Mouse (Mus musculus): ENCODE data around the gene Dnajb11.
A peak's percentile ranks its signal among the peaks of the same experiment; 100 is the strongest.

Dnajb11 gene

DNA sequence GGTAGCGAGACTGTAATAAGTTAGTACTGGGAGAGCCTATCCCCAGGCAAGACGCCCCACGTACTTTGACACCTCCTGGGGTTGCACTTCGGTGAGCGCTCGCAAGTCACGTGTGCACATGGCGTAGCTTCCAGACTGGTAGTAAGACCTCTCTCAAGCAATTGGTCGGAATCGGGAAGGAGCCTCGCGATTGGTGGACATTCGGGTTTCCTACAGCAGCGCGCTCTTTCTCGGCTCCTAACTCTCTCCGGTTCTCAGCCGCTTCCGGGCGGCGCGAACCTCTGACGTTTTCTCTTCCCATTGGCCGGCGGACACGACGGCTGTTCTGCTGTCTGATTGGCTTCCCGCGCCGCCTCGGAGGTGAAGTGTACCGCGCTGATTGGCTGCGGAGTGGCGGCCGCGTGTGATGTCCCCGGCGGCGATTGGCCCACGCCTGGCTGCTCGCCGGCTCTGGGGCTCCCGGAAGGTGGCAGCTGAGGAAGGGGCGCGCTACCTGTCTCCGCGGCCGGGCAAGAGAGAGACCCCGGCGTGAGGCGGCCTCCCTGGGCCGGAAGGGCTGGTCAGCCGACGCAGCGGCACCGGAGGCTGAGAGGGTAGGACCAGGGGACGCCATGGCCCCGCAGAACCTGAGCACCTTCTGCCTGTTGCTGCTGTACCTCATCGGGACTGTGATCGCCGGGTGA, at the start of gene Dnajb11, which contains the start of gene Tbccd1:
Gene Dnajb11 (plus strand): TSS at position 415 of the 683 bp plus-strand sequence.
Gene Tbccd1 (minus strand): TSS at position 239 of the 683 bp plus-strand sequence.
- peak; percentile 99 for DNase-seq (ENCODE audit: low read depth)

DNA sequence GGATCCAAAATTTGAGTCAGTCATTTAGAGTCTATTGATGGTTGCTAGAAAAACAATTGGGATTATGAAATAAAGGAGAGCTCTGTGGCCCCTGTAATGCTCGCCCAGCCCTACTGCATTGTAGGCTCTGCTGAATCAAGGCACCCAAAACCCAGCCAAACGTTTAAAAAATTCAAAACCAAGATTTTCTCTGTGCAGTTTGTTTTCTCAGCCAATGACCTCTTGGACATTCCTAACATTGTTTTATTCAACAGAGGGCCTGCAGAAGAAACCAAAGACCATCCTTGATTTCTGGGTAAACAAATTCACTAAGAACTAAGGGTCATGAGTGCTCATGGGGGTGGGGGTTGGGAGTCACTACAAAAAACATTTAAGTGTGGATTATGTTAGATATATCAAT, 46.2 kb upstream of the Dnajb11 start, which contains the start of gene Crygs:
Gene Crygs (minus strand): TSS at position 101 of the 400 bp plus-strand sequence.
- no peak for DNase-seq (ENCODE audit: low read depth)

DNA sequence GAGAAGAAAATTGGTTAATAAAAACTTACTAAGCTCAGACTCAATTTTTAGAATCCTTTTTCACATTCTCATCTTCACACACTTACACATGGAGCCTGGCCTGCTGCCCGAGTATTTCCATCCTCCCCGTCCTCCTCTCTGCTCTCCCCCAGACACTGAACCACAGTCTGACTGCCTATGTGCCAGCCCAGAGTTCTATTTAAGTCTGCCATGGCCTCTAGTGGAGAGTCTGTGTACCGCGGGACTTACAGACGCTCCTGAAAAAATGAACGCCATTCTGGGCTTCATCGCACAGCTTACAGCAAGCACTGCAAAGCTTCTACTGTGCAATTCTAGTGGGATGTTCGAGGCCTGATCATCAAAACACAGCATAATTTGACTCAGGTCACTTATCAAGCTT, 36.9 kb upstream of the Dnajb11 start:
- no peak for DNase-seq (ENCODE audit: low read depth)

DNA sequence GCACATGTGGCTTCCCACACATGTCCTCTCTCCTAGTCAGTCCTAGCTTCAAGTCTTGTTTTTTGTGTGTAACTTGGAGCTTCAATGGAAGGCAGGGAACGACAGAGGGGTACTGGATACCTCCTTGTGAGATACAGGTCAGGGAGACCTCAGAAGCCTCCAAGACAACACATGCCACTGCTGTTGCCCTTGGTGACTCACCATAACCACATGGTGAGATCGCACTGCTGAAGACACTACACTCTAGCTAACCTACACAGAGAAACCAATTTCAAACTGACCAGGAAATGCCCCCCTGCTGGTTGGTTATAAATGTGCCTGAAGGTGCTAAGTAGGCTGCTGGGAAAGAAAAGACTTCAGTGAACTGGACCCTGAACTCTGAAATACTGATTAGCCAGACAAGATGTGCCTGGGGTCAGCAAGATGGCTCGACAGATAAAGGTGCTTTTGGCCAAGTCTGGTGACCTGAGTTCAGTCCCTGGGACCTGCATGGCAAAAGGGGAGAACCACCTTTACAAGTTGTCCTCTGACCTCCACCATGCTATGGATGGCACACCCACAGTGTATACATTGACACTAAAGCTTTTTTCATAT, 24.6 kb upstream of the Dnajb11 start:
- no peak for DNase-seq (ENCODE audit: low read depth)

DNA sequence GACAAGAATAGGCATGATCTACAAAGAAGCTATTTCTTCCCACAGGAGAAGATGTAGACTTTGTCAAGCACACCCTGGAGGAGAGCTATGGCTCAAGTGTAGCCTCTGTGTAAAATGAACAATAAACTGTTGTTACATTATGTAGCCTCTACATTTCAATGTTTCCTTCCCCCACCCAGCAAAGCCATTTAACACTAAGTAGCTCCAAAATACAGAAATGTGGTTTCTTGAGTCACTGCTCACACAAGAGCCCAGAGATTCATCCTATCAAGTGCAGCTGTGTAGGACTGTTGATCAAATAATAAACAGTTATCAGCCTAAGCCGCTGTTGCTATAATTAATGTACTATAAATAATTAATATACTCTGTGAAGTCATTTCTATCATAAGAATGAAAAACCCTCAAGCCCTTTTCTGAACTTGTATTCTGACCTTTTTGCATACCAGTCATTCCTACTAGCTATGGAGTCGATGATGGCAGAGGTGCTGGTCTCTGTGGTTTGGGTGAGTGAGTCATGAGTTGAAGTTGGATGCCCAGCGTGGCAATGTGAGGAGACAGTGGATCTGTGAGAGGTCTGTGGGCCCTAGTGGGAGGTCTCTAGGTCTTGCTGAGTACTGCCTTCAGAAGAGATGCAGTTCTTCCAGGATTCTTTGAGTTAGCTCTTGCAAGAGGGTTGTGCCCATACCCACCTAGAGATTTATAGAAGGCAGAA, 18.3 kb upstream of the Dnajb11 start:
- no peak for DNase-seq (ENCODE audit: low read depth)

DNA sequence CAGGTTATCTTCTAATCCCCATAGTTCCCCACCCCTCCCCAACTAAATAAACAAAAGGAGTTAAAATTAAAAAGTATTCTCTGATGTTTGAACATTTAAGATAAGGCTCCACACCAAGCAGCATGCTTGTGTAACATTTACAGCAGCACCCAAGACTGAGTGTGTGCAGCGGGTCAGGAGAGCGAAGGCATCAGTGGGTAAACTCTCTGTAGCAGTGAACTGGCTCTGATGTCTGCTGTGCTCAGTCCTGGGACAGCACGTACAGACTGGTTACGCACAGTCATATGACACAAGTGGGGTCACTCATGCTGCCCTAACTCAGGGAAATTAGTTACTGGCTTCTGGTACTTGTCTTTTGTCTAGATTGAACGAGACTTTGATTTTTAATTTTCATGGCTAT, 14.8 kb upstream of the Dnajb11 start:
- no peak for DNase-seq (ENCODE audit: low read depth)

DNA sequence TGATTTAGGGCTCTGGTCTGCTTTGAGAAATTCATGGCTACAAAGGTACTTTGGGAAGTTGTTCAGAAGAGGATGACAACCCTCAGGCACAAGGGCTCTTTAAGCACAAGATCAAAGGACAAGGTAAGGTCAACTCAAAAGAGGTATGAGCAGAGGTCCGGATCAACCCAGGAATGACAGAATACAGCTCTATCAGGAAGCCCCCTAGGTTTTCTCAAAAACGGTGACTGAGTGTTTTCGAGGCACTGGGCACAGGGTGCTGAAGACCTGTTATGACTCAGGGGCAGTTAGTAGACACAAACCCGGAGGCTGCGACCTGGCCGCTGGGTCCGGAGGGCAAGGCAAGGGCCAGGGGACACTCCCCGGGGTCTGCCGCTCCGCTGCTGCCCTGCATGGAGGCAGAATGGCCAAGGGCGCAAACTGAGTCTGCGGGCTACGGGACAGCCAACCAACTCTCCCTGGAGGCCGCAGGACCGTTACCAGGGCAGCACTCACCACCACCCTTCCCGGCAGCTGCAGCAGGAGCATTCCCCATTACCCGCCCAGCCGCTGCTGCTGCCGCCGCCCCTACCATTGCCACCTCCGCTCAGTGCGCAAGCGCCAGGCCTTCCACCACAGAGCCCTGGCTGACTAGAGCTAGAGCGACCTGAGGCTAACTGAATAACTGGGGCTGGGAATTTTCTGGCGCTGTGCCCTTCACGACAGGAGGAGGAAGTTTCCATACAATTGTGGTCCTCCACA, 13.4 kb upstream of the Dnajb11 start:
- no peak for DNase-seq (ENCODE audit: low read depth)

DNA sequence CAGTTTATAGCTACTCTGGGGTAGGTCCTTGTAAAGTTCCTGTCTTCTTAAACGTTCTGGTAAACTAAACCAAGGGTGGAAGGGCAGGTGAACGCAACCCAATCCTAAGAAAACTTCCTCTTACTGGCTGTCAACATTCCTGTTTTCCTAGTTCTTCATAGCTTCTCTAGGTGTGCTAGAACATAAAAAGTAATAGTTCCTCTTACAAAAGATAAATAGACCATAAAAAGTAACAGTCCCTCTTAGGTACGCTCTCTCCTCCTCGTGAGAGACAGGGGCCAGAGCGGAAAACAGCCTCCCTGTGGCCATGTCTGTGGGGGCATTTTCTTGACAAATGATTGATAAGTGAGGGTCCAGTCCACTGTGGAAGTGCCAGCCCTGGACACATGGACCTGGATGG, 12.8 kb upstream of the Dnajb11 start:
- DNase-seq (ENCODE audit: low read depth), result no peak

DNA sequence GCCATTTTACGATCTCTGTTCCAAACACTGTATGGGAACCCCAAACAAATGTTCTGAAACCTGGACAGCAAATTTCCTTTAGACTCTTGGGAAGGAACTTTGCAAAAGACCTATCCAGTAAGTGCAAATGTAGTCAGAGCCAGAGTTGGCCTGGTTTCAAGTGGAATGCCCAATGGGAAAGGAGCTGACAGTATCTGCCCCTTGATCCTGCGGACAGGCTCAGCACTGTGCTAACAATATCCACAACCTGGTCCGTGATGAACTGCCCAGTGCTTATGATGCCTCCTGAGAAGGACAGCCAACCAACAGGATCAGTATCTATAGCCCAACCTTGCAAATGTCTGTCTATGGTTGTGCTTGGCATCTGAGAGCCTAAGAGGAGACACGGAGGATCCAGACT, 12.2 kb upstream of the Dnajb11 start:
- no peak for DNase-seq (ENCODE audit: low read depth)

DNA sequence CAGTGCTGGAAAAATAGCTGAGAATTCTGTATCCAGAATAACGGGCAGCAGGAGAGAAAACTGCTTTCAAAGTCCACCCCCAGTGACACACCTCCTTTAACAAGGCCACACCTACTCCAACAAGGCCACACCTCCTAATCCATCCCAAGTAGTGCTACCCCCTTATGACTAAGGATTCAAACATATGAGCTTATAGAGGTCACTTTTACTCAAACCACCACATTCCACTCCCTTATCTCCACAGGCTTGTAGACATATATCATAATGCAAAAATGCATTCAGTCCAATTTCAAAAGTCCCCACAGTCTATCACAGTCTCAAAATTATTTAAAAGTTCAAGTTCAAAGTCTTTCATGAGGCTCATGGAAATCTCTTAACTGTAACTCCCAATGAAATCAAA, 10.0 kb upstream of the Dnajb11 start:
- DNase-seq (ENCODE audit: low read depth), result no peak

DNA sequence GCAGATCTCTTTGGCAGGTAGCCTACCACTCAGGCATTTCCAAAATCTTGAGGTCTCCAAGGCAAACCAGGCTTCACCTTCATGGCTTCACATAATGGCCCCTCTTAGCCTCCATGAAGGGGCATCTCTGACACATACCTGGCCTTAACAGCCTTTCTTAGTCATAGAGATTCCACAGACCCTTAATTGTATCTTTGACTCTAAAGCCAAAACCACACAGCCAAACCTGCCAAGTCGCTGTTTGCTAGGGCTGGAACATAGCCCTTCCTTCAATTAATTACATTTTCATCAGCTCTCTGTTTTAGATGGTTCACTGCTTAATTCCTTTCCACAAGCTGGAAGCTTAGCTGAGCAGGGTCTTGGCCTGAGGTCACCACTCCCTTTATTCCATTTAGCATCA, 9.3 kb upstream of the Dnajb11 start:
- no peak for DNase-seq (ENCODE audit: low read depth)

DNA sequence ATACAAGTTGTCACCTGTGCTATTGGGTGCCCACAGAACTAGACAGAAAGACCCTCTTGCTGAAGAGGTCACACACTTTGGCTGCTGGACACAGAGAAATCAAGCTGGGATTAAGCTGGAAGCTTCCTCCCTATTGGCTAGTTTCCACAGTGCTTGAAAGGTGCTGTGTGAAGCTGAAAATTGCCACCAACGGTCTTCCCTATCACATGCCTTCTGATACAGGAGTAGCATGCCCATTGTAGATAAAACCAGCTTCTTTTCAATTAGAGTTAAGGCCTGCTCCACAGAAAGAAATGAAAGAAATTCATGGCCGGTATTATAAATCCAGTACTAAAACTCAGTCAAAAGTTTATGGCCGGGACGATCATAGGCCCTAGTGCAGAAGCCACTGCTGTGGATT, 4.9 kb upstream of the Dnajb11 start:
- DNase-seq (ENCODE audit: low read depth), result no peak

DNA sequence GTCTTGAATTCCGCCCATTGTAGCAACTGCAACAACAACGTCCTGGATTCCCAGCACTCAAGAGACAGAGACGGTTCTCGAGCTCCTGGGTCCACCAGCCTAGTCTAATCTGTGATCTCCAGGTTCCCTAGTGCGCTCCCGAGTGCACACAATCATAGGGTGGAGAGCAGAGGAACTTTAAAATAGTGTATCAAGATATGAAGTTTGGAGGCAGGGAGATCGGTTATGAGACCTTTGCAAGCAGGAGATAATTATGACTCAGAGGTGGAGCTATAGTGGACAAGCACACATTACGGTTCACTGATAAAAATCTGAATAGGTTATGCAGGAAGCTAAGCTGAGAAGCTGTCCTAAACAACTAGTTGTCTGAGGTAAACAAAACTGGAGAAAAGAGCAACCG, 872 bp upstream of the Dnajb11 start:
- DNase-seq (ENCODE audit: low read depth), result no peak

DNA sequence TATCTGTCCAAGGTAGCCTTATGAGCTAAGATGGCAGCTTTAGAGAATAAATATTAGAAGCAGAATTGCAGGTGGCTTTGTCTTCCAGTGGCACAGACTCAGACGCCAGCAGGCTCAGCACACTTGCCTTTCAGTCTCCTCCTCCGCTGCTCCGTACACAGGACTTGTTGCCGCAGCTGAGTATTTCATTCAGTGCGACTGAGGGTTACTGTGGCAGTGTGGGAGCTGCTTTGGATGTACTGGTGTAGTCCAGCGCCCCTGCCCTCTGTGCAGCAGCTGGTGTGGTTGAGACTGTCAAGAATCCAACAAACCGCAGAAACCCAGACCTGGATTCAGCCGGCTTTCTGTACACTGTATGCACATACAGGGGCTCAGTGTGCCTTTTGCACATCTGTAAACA, 14.8 kb downstream of the Dnajb11 start:
- no peak for DNase-seq (ENCODE audit: low read depth)

DNA sequence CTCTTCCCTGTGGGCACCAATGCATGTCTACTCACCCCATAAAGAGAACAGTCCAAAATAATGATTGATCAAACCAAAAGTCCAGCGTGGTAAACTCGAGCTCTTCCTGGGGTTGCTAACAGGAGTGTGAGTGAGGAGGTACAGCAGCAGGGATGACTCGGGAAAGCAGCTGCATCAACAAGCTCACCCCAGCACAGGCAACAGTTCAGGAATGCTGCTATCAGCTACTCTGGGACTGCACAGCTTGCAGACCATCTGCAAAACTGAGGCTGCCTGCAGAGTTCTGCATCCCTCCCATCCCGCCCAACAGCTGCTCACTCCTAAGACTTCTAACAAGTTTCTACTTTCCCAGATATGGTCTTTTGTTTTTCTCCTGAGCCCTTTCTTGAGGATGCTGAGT, 15.7 kb downstream of the Dnajb11 start:
- no peak for DNase-seq (ENCODE audit: low read depth)

DNA sequence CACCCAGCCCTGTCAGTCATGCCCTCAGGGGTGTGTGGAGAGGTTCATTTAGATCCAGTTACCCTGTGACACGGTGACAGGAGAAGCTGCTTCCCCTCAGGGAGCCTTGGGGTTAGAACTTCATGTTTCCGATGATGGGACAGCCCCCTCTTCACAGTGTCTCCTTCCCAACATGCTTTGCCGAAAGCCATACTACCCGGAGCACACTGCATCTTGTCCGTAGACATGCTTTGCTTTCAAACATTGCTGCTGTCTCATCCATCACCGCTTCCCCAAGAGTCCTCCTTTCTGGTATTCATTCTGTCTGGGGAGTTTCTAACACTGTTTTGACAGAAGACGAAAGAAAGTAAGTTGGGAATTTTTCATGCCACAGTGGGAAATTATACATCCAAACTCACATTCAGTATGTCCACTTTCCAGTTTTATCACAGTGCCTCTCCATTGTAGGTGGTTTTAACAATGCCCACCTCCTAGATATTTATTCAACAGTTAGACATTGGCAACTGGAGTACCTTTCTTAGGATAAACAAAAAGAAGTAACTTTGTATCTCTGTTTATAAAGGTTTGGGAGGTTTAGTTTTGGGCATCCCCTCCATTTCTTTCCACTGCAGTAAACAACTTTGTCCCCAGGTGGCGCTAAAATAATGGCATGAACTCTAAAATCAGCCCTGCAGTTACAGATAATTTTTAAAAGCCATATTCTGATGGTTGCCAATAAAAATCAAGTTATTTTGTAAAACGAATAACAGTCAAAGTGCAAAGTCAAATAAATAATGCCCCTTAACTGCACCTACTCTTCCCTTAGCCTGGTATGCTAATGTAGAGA, 18.8 kb downstream of the Dnajb11 start:
- peak; percentile 59 for DNase-seq (ENCODE audit: low read depth)

DNA sequence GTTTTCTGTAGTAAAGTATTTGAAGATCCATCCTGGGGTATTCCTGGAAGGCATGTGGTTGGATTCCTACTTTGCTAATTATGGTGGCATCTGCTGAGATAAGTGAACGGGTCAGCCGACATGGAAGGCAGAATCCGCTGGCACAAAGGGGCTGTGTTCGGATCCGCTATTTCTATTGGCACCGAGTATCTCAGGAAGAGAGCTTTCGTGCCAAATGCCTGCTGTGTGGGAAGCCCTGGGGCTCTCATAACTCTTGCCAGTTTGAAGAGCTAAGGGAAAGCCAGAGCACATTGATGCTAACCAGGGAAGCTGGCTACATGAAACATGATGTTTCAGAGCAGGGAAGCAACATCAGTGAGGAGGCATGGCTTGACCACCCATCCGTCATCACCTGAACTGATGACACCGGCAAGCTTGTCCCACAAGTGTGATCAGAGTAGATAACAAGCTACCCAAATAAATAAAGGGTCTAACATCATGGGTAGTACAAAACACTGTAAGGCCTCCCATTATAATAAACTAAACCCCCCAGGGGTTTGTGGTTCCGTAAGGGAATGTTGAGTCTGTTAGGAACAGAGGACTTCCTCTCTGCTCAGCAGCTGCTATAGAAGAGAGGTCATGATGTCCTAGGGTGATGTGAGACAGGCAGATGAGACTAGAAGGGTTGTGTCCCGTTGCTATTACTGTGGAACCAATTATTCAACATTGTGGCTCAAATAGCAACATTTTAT, 20.2 kb downstream of the Dnajb11 start:
- no peak for DNase-seq (ENCODE audit: low read depth)

DNA sequence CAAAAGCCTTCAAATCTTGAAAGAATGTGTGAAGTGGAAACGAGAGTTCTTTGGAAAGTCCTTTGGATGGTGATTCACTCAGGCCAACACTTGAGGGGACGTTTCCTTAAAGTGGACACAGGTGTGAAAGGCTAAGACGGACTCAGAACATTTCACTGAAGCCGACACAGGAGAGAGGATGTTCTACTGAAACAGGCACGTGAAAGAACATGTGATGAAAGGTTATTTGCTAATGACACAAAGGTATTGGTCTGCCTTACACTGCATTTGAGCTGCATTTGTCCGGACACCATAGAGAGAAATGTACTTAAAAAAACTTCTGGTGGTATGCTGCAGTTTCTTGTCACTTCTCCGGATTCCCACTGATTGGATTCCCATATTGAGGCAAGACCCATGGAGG, 21.1 kb downstream of the Dnajb11 start:
- no peak for DNase-seq (ENCODE audit: low read depth)

DNA sequence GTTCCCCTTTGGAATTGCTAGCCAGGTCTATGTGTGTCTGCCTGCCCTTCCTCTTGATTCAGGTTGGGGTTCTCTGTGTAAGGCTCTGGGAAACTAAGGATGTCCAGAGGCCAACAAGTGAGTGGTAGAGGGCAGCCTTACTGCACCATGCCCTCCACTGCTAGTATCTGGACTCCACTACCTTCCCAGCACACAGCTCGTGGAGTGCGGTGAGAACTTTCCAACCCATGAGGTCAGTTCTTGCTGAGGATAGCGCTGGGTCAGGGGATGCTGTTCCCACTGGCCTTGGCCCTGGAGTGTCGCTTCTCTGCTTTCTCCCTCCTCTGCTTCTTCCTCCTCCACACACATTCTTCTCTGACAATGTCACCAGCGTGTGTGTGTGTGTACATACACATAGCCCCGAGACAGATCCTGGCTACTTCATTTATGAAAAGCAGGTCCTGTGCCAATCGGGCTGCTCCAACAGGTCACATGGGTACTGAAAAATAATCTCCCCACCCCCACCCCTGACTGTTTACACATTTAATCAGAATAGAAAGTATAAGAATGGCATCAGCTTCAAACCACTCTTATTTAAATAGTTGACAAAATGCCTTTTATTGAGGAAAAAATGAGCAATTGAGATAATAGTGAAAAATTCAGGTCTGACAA, 22.4 kb downstream of the Dnajb11 start:
- no peak for DNase-seq (ENCODE audit: low read depth)

DNA sequence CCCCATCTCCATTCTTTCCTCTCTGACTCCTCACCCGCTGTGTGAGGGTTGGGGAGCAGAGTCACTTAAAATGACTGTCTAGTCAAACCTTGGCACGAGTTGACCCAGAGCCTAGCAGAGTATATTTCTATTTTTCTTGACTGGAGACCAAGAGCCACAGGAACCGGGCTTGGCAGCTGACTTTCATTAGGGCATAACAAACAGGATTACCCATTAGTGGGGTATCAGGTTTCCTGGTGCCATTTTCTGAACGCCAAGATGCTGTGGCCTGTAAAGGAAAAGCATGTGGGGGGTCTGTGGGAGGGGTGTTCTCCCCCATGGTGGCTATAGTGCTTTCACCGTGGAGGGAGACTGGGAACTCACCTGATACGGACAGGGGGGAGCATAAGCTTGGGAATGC, 23.3 kb downstream of the Dnajb11 start:
- no peak for DNase-seq (ENCODE audit: low read depth)

DNA sequence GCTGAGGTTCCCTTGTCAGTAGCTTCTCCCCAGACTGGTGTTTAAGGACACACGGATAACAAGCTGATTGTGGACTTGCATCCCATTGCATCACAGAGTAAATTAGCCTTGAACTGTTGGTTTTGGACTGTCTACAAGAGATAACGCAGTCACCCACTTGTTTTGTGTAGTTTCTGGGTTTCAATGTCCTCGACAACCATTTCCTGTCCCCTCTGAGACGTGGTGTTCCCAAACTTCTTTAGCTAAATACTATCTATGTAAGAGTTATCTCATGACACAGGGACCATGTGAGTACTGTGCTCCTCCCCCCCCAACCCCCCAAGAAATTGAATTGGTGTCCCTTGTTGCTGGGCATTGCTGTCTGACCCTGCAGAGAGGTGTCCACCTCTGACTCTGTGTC, 23.8 kb downstream of the Dnajb11 start:
- DNase-seq (ENCODE audit: low read depth), result no peak

Data from naive thymus-derived CD4-positive, alpha-beta T cell, adult 2 months (primary cell).